18 mouse cellular contexts compared by ENCODE assay signal in the genomic region with DNA sequence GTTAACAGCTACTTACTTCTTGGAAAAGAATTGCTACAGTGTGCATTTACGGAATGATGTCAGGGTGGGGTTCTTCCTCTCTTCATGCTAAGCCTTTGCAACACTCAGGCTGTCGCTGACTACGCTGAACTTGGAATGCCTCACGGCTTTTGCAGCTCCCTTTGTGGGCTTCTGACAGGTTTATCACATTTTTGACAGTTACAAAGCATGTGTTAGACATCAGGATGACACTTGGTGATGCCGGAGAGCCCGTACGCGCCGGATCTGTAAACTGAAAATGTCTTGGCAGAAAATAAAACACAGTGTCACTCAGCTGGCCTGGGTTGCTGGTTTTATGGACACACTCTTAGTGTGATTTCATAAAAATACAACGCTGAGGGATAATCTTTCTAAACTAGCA. TPM values are rescaled to one million over a fixed set of nuclear protein-coding genes. Genes with fewer than 3 reads are reported as not detected.
DNase-seq lines count a peak whose midpoint lies in the region; ATAC-seq and TF ChIP-seq lines count a peak whose summit lies in the region.
"Had no signal": no experiment of that assay in that cellular context is flagged by ENCODE, and none has a peak within 500 bp of the region (broad histone marks: within the 10 kb centered on the region; RNA-seq: fewer than 3 reads in every experiment).

No protein-coding gene starts in this region.

- WGBS in heart, embryonic 11.5 days (ENCODE audit: insufficient replicate concordance) = 22% methylated on average over 10 of the region's 10 CpGs
- WGBS in lung, embryonic 15.5 days = 25% methylated on average over 10 of the region's 10 CpGs
- 43% methylated on average over 10 of the region's 10 CpGs for WGBS in forebrain, postnatal 0 days
- 10% methylated on average over 10 of the region's 10 CpGs for WGBS in heart, postnatal 0 days

- 0 out of 2 replicates have a peak overlapping the region, but pooled peaks have one; percentile 10 for H3K4me3 ChIP-seq in heart, embryonic 11.5 days (ENCODE audit: low read depth, low read length)
- H3K4me3 ChIP-seq in lung, embryonic 15.5 days = no peak overlapping the region
- no peak overlapping the region for H3K4me3 ChIP-seq in forebrain, postnatal 0 days (ENCODE audit: low read depth, low read length)
- no peak overlapping the region for H3K4me3 ChIP-seq in heart, postnatal 0 days (ENCODE audit: low read depth, low read length)
- H3K4me3 ChIP-seq: embryonic facial prominence, embryonic 15.5 days; hindbrain, embryonic 12.5 days; intestine, embryonic 15.5 days had no signal

- no peak for TF ChIP-seq EP300 in heart, postnatal 0 days (IDR thresholded peaks at IDR 0.05; ENCODE audit: low read depth)

- no peaks in the 10 kb centered on the region for H3K27me3 ChIP-seq in heart, embryonic 11.5 days (ENCODE audit: control insufficient read depth, insufficient read depth, low read length)
- H3K27me3 ChIP-seq in lung, embryonic 15.5 days = no peaks in the 10 kb centered on the region
- H3K27me3 ChIP-seq in forebrain, postnatal 0 days (ENCODE audit: insufficient read depth, low read length) = no peaks in the 10 kb centered on the region; the same call in 1 of the 2 replicates
- H3K27me3 ChIP-seq in heart, postnatal 0 days (ENCODE audit: control insufficient read depth, insufficient read depth, low read length) = no peaks in the 10 kb centered on the region
- H3K27me3 ChIP-seq: embryonic facial prominence, embryonic 15.5 days; hindbrain, embryonic 12.5 days; intestine, embryonic 15.5 days had no signal

- H3K9me3 ChIP-seq in heart, embryonic 11.5 days (replicated peaks; ENCODE audit: control insufficient read depth, low read length) = no peaks in the 10 kb centered on the region
- no peaks in the 10 kb centered on the region for H3K9me3 ChIP-seq in lung, embryonic 15.5 days
- H3K9me3 ChIP-seq in forebrain, postnatal 0 days (ENCODE audit: low read length) = no peaks in the 10 kb centered on the region
- no peaks in the 10 kb centered on the region for H3K9me3 ChIP-seq in heart, postnatal 0 days (replicated peaks; ENCODE audit: control insufficient read depth, low read length)
- H3K9me3 ChIP-seq: embryonic facial prominence, embryonic 15.5 days; hindbrain, embryonic 12.5 days; intestine, embryonic 15.5 days had no signal

- peaks cover 10% of the 10 kb centered on the region for H3K4me1 ChIP-seq in heart, embryonic 11.5 days (ENCODE audit: control insufficient read depth, insufficient read depth, low read length)
- peaks cover 13% of the 10 kb centered on the region for H3K4me1 ChIP-seq in lung, embryonic 15.5 days
- H3K4me1 ChIP-seq in forebrain, postnatal 0 days (ENCODE audit: insufficient read depth) = no peaks in the 10 kb centered on the region
- 0 out of 2 replicates have a peak, but pooled peaks cover 4% of the 10 kb centered on the region for H3K4me1 ChIP-seq in heart, postnatal 0 days (ENCODE audit: control insufficient read depth, insufficient read depth)
- H3K4me1 ChIP-seq: hindbrain, embryonic 12.5 days had no signal

- no peak for DNase-seq in heart, adult 11 months
- no peak for DNase-seq in lung, adult 18-20 months
- peak; percentile 70 for DNase-seq in forebrain, postnatal 0 days
- DNase-seq in heart, postnatal 0 days (ENCODE audit: low spot score) = peak; percentile 55
- no peak for DNase-seq in right cerebral cortex, postnatal 4 days
- DNase-seq: adrenal gland, postnatal 25 days; cerebellum, postnatal 10 days; liver; right cerebral cortex, postnatal 14 days; thymus, adult 18-20 months had no signal

- no peak for ATAC-seq in heart, embryonic 11.5 days (replicated peaks; ENCODE audit: insufficient number of reproducible peaks, low FRiP score, low TSS enrichment)
- ATAC-seq in lung, embryonic 15.5 days (ENCODE audit: borderline replicate concordance, extremely low read depth, low FRiP score, low TSS enrichment) = peak; percentile 35; the same call in 1 of the 2 replicates
- peak; percentile 92 for ATAC-seq in forebrain, postnatal 0 days
- ATAC-seq in heart, postnatal 0 days (ENCODE audit: insufficient read depth, low read depth) = peak; percentile 67
- ATAC-seq in megakaryocyte, adult 5-6 weeks (ENCODE audit: poor library complexity, severe bottlenecking) = no peak
- ATAC-seq: intestine, embryonic 15.5 days had no signal

- H3K27ac ChIP-seq in heart, embryonic 11.5 days (ENCODE audit: low read depth, low read length) = 0 out of 2 replicates have a peak overlapping the region, but pooled peaks have one; percentile 22
- no peak overlapping the region for H3K27ac ChIP-seq in lung, embryonic 15.5 days
- H3K27ac ChIP-seq in forebrain, postnatal 0 days (ENCODE audit: low read depth, low read length) = no peak overlapping the region
- H3K27ac ChIP-seq in heart, postnatal 0 days (ENCODE audit: low read depth) = no peak overlapping the region
- H3K27ac ChIP-seq: embryonic facial prominence, embryonic 15.5 days; hindbrain, embryonic 12.5 days; intestine, embryonic 15.5 days had no signal

- TF ChIP-seq CTCF in forebrain, postnatal 0 days (IDR thresholded peaks at IDR 0.05; ENCODE audit: low read depth) = no peak
- no peak for TF ChIP-seq CTCF in heart, postnatal 0 days (IDR thresholded peaks at IDR 0.05; ENCODE audit: low read depth)

- no peak overlapping the region for H3K9ac ChIP-seq in heart, embryonic 11.5 days (ENCODE audit: low read depth, low read length)
- no peak overlapping the region for H3K9ac ChIP-seq in lung, embryonic 15.5 days
- no peak overlapping the region for H3K9ac ChIP-seq in forebrain, postnatal 0 days
- H3K9ac ChIP-seq in heart, postnatal 0 days (replicated peaks; ENCODE audit: low read depth, low read length) = no peak overlapping the region
- H3K9ac ChIP-seq: embryonic facial prominence, embryonic 15.5 days; hindbrain, embryonic 12.5 days; intestine, embryonic 15.5 days had no signal

- H3K4me2 ChIP-seq in heart, embryonic 11.5 days = peak overlapping the region; percentile 49
- H3K4me2 ChIP-seq in lung, embryonic 15.5 days = peak overlapping the region; percentile 36
- 0 out of 2 replicates have a peak overlapping the region, but pooled peaks have one; percentile 8 for H3K4me2 ChIP-seq in forebrain, postnatal 0 days (ENCODE audit: low read depth)
- H3K4me2 ChIP-seq in heart, postnatal 0 days (ENCODE audit: low read depth, low read length) = peak overlapping the region; percentile 40
- H3K4me2 ChIP-seq: embryonic facial prominence, embryonic 15.5 days; hindbrain, embryonic 12.5 days; intestine, embryonic 15.5 days had no signal

- H3K36me3 ChIP-seq in heart, embryonic 11.5 days (ENCODE audit: control insufficient read depth, insufficient read depth, low read length) = no peaks in the 10 kb centered on the region
- H3K36me3 ChIP-seq in lung, embryonic 15.5 days = no peaks in the 10 kb centered on the region
- no peaks in the 10 kb centered on the region for H3K36me3 ChIP-seq in forebrain, postnatal 0 days (ENCODE audit: insufficient read depth)
- H3K36me3 ChIP-seq in heart, postnatal 0 days (replicated peaks; ENCODE audit: control insufficient read depth, insufficient read depth, low read length) = no peaks in the 10 kb centered on the region
- H3K36me3 ChIP-seq: embryonic facial prominence, embryonic 15.5 days; hindbrain, embryonic 12.5 days; intestine, embryonic 15.5 days had no signal

RNA-seq across cellular contexts. Expression of a gene that starts 20.5 kb away (rescaled TPM):
- 2.6 and 3.1 TPM in 2 replicates for polyA plus RNA-seq in heart, embryonic 11.5 days (2014; fragmentation: Nextera tagmentation; extraction: Ambion mirVana)
- 1.1 and 1.2 TPM in 2 replicates for polyA plus RNA-seq in lung, embryonic 15.5 days (2015; fragmentation: Nextera tagmentation; extraction: Ambion mirVana)
- total RNA-seq in forebrain, postnatal 0 days (2014; rRNA removed) = 8.5 and 16.3 TPM in 2 replicates
- 3.8 TPM in 2 replicates for polyA plus RNA-seq in forebrain, postnatal 0 days (2015; fragmentation: Nextera tagmentation; extraction: Ambion mirVana)
- total RNA-seq in heart, postnatal 0 days (2014; rRNA removed; ENCODE audit: low replicate concordance) = 15.6 and 19.2 TPM in 2 replicates
- polyA plus RNA-seq in heart, postnatal 0 days (2015; fragmentation: Nextera tagmentation; extraction: Ambion mirVana) = 1.8 and 2.0 TPM in 2 replicates
- 0.39 TPM in 1 of 2 replicates, not detected in the other for total RNA-seq in megakaryocyte, adult 5-6 weeks (2015)
- 0.08 TPM in 1 of 2 replicates, not detected in the other for total RNA-seq in megakaryocyte, adult 5-6 weeks (2017)
- total RNA-seq: MEL; neutrophil, adult 5-6 weeks had no signal

Comparison
In these comparisons a context has a peak if more than half of its experiments do, and no peak if none do; other contexts are left out.
1. ATAC-seq: peak in lung, embryonic 15.5 days (single experiment), forebrain, postnatal 0 days (single experiment) and heart, postnatal 0 days (single experiment); none in heart, embryonic 11.5 days (single experiment) and megakaryocyte, adult 5-6 weeks (single experiment).
2. DNase-seq: peak in forebrain, postnatal 0 days (single experiment) and heart, postnatal 0 days (single experiment); none in heart, adult 11 months (single experiment), lung, adult 18-20 months (0 of 2) and right cerebral cortex, postnatal 4 days (single experiment).
3. Peak in every context shown above with its lines, with median percentiles within 50 percentile points of each other: H3K4me2 ChIP-seq.